Mouse (Mus musculus): Measurements from ENCODE around the gene Dhrs7. TPM values are rescaled to one million over a fixed set of nuclear protein-coding genes. Genes with fewer than 3 reads are reported as not detected.
A peak's percentile ranks its signal among the peaks of the same experiment; 100 is the strongest.

Dhrs7 gene
- total RNA-seq, 2 experiments from 2014 or later: 94.6 to 114 TPM

DNA sequence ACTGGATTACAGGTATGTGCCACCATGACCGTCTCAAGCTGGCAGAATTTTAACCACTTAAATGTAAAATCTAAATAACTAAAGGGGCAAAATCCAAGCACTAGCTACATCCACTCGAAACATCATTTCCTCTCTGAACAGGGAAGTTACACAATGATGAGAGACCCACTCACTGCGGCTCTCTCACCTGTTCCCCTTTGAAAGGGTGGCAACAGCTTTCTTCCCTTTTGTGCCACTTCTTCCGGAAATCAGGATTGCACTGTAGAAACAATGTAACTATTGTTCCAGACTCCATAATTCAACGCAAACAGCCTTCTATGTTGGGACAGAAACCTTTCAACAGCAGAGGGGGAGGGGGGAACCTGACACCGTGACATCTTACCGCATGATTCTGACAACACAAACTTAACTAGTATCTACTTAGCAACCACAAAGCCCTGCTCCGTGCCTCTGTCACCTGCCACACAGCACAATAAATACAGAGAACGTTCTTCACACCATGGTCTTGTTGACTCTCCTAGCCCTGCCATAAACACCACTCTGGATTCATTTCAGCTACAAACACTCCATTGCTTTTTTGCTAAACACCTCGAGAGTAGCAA is 3.3 kb upstream of the Dhrs7 start:
- DNase-seq: no peak
- intact Hi-C loops (cut with DNase I): loop anchor here (5.0 to 10.0 kb wide), 3 partner anchors 89 to 527 kb away; partner anchors contain the start of genes Pcnx4 and Ppm1a

DNA sequence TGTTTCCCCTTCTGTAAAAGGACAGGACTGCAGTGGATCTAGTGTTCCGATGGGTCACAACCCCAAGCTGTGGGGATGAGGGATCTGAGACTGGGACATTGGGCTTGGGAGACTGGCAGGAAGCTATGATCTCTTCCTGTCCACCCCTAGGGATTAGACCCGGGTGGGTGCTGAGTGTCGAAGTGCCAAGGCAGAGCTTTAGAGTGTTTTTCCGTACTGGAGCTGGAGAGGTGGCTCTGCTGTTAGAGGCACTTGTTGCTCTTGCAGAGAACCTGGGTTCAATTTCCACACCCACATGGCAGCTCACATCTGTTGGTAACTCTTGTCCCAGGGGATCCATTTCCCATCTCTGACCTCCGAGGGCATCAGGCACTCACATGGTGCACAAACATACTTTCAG is 1.3 kb upstream of the Dhrs7 start:
- no peak for DNase-seq
- intact Hi-C loops (cut with DNase I): loop anchor here (5.0 to 10.0 kb wide), 3 partner anchors 91 to 529 kb away; partner anchors contain the start of genes Pcnx4 and Ppm1a

DNA sequence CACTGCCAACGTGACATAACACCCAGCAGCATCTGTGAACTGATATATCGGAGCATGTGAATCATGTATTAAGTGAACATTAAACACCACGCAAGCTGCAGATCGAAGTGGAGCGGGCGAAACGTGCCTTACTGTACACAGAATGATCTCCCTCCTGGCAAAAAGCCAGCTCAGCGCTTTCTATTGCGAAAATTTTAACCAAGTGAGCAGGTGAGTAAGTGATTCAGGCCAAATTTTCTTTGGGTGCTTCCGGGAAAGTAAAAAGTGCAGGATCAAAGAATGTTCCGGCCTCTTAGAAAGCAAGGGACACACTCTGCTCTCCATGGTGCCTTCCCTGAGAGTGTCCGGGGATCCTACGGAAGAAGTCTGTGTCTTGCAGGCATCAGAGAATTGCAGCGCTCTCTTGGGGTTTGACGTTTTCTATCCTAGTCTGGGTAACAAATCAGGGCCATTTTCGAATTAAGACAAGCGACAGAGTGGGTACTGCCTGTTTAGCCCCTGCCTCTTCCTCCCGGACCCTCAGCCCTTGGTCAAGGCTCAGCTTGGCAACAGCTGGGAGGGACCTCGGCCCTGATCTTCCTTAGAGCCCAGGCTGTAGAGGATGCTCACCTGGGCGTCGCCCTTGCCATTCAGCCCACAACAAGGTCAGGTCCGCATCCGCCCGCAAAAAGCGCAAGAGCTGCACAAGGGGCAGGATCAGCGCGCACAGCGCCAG is 532 bp downstream of the Dhrs7 start:
- peak; percentile 39 to 55 for DNase-seq
- intact Hi-C loops (cut with DNase I): loop anchor here (10.0 kb wide), 1 partner anchor 531 kb away; no protein-coding TSS in a partner anchor

DNA sequence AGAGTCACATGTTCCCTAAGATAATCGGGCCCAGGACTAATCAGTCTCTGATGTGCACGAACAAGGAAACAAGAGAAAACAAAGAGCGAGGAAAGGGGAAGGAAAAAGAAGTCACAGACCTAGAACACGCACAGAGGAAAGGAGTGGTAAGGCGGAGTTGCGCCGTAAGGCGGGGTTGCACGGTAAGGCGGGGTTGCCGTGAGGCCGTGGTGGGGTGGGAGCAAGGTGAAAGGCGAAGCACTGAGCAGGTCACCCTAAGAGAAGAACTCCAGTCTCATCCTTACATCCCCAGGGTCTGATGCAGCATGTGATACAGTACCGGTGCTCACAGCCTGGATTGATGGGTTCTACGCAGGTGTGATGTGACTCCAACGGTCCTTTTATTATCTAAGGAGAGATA is 8.9 kb downstream of the Dhrs7 start:
- DNase-seq: no peak
- intact Hi-C loops (cut with DNase I): loop anchor here (2.0 kb wide), 1 partner anchor 141 kb away; no protein-coding TSS in a partner anchor

DNA sequence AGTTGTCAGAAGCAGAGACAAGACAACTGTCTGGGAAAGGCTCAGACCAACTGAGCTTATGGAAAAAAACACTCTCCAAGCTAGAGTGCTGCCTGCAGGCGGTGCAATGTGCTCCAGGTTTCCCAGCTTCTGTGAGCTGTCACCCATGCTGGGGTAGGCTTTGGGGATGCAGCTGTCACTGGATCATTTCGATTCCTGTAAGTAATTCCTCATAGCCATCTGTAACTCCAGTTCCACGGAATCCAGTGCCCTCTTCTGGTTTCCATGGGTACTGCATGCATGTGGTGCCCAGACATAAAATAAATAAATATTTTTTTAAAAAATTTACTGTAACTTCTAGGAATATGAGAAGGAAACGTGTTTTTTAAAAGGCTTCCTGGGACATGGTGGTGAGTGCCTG is 10.0 kb downstream of the Dhrs7 start:
- intact Hi-C loops (cut with DNase I): loop anchor here (1.0 to 2.0 kb wide), 2 partner anchors 140 to 192 kb away; no protein-coding TSS in a partner anchor
- DNase-seq: peak; percentile 53 to 78

DNA sequence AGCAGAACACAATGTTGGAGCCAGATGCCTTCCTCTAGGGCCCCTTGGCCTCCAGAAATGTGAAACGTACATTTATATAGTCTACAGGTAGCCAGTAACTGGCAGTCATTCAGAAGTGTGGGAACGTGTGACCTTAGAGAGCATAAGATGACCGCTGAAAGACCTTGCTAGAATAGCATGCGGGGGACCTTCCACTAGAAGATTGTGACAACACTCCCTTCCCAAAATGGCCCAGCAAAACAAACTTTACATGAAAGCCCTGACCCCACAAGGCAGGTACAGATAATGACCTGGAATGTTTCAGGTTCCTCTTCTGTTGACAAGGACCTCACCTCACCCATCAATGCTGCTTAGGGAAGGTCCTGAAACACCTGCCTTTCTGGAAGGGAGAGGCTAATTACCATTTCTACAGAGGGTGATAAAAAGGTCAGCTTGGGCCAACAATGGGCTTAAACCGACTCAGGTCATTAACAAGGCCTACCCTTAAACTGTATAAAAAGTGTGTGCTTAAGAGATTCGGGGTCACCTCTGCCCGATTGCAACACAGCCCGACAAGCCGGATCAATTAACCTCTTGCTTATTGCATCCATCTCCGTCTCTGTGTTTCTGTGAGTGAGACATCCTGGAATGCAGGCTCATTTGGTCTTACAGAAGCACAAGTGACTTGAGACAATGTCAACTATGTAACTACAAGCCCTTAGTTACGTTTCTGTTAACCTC is 14.9 kb downstream of the Dhrs7 start, which contains the start of gene Gm4756:
Gene Gm4756, minus strand, starts transcription at position 51 of the 720 bp plus-strand sequence.
- intact Hi-C loops (cut with DNase I): no loop called here
- DNase-seq: no peak

DNA sequence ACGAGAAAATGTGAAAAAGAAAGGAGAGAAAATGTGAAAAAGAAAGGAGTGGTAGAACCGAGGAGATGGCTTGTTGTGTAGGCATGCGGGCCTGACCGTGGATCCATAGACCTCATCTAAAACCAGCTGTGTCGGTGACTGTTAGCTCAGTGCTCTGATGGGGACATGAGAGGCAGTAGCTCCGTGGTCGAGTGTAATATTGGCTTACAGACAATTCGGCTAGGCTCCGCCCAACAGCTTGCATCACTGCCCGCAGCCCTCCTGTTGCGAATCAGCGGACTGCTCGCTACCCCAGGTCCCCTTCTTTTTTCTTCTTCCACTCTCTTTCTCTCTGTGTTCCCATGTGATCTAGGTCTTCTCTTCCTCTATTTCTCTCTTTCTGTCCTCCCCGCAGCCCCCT is 15.8 kb downstream of the Dhrs7 start:
- DNase-seq: no peak
- intact Hi-C loops (cut with DNase I): no loop called here

DNA sequence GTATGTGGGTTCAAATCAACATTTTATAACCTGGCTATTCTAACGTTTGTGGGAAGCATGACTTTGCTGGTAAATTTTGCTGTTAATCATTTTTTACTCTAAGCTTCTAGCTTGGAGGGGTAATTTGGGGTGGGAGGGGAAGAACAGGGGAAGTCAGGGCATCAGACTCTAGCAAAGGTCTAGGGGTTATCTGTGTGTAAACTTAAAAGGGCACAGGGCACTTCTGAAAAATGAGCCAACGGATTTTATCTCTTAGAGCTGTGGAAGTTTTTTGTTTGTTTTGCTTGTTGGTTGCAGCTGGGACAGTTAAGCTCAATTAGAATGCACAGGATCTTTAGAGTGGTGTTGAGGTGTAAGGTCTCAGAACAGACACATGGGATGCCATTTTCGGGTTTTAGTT is 26.7 kb downstream of the Dhrs7 start:
- intact Hi-C loops (cut with DNase I): no loop called here

DNA sequence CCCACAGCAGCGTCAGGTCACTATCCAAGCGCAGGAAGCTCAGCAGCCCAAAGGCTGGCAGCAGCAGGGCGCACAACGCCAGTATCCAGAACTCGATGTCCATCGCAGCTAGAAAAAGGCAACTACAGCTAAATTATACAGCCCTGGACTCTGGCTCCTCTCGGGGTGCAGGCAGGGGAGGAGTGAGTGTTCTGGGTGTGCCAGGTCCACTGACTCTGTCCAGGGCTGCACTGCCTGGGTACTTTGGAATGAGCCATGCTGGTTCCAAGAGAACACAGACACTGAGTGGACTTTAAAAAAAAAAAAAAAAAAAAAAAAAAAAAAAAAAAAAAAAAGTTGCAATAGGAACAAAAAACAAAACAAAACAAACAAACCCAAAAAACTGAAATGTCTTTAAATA is 36.0 kb downstream of the Dhrs7 start:
- no peak for DNase-seq
- intact Hi-C loops (cut with DNase I): no loop called here

More for the DNA sequence above, 26.7 kb downstream of the Dhrs7 start:
- DNase-seq: no peak

DNA sequence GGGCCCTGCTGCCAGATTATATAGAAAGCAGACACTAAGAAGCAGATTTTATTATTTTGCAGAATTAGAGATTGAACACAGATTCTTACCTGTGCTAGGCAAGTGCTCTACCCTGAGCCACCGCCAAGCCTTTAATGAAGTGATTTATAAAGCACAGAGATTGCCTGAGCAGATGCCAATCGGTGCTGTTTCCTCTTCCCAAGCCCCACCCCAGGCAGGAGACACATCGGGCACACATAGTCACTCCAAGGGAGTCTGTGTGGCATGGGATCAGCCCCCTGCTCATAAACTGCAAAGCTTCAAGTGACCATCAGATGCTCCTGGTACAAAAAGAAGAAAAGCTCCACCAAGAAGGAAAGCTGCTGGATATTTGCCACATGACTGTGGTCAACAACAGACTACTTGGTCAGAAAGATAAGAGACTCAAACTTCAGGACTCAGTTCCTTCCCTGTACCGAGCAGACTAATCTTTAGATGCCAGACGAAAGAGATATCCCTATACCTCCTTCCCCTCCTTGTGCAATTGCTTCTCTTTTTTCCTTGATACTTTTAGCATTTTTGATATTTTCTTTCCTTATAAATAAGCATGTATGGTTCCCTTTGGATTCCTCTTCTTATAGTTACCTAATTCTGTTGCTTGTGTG is 41.7 kb downstream of the Dhrs7 start:
- intact Hi-C loops (cut with DNase I): no loop called here
- no peak for DNase-seq

DNA sequence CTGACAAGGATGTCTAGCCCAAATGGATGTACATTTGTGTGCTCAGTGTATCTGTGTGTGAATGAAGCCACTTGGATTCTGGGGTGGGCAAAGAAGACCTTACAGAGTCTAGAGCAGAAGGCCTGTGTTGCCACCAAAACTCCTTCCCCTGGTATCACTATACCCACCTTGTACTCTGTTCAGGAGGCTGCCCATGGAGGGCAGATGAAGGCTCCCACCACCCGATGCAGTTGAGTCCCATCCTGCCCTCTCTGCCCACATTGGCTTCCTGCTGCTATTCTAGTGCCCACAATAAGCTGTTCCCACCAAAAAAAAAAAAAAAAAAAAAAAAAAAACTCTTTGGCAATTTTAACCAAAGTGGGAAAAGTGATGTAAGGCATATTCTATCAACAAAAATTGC is 43.3 kb downstream of the Dhrs7 start:
- intact Hi-C loops (cut with DNase I): no loop called here
- DNase-seq: no peak

DNA sequence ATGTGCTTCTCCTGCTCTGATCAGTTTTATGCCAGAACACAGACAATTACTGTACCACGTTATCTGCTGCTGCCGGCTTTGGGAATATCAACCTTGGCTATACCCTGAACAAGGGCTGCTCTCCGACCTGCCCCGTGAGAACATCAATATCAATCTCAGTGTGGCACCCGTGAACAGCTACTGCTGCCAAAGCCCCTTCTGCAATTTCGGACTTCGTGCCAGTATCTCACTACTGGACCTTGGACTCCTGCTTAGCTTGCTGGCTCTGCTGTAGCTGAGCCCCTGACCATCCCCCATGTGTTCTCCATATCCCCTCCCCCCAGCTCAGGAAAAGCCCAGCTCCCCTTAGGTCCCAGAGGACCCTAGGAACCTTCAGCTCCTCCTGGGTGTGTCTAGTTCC is 43.9 kb downstream of the Dhrs7 start:
- no peak for DNase-seq
- intact Hi-C loops (cut with DNase I): no loop called here

DNA sequence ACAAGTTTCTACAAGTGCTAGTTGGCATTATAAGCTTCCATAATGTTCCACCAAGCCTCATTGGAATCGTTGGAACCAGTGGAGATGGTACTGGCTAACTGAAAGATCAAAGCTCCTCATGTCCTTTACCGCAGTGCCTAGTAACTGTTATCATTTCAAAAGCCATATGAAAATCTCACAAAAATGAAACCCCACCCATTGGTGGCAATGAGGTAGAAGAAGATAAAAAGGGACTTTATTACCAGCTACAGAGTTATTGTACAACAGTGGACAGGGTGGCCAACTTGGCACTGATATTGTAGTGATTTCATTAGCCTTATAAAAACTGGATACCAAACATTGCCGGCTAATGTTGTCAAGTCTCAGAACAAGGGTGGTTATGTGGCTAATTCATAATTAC is 52.7 kb downstream of the Dhrs7 start:
- intact Hi-C loops (cut with DNase I): no loop called here
- DNase-seq: no peak

Other genes starting within 250 kb of the Dhrs7 start
- gene Lrrc9, start 223.0 kb downstream of the Dhrs7 start, total RNA-seq (2021): under 1 TPM; 0.15 to 0.36 TPM
- 1 to 10 TPM; 3.4 to 3.5 TPM for gene Pcnx4, start 128.5 kb downstream of the Dhrs7 start, total RNA-seq (2021)
- not detected for gene Gm4756, start 15.2 kb downstream of the Dhrs7 start, total RNA-seq (2021)
- gene Ppm1a, start 92.5 kb upstream of the Dhrs7 start, total RNA-seq (2021): 100 to 1,000 TPM; 203 to 208 TPM